In the genomic region with DNA sequence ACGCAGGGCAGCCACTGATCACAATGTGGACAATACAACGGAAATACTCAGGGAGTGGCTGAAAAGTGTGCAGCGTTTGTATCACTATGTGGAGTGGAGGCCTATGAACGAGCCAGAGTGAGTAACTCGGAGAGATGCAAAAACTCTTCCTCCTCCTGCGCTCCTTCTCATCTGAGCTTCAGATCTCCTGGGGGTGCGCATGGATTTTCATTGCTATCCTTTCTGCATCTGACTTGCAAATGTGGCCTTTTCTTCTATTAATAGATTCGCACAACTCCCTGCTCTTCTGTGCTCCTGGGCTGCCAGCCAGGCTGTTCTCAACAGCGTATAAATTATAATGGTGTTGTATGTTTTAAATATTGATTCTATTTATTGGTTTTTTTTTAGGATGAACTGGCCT, we compare ENCODE assay signal across 12 mouse cellular contexts.
DNase-seq lines count a peak whose midpoint lies in the region; ATAC-seq and TF ChIP-seq lines count a peak whose summit lies in the region.
"Had no signal": no experiment of that assay in that cellular context is flagged by ENCODE, and none has a peak within 500 bp of the region (broad histone marks: within the 10 kb centered on the region; RNA-seq: fewer than 3 reads in every experiment).

No protein-coding gene starts in this region.

- no peak for DNase-seq in forebrain, embryonic 10.5 days (ENCODE audit: extremely low spot score, low spot score)
- DNase-seq in left cerebral cortex, adult 11 months (ENCODE audit: low spot score), result peak; percentile 17
- no peak for DNase-seq in left cerebral cortex, postnatal 4 days
- peak; percentile 30 to 70 for DNase-seq in layer of hippocampus, adult 18-20 months (ENCODE audit: low spot score in 2 of 2)
- no peak for DNase-seq in retina, embryonic 14.5 days (ENCODE audit: low spot score)
- DNase-seq in adrenal gland, adult 2 months, result no peak
- DNase-seq: adrenal gland, postnatal 10 days; cerebellum, adult 9-11 months; kidney, adult 9 months; lung, adult 2 months had no signal

- no peaks in the 10 kb centered on the region for H3K9me3 ChIP-seq in forebrain, embryonic 15.5 days
- no peaks in the 10 kb centered on the region for H3K9me3 ChIP-seq in forebrain, embryonic 10.5 days

- H3K4me3 ChIP-seq in forebrain, embryonic 15.5 days, result no peak overlapping the region
- no peak overlapping the region for H3K4me3 ChIP-seq in forebrain, embryonic 10.5 days
- H3K4me3 ChIP-seq in olfactory bulb, adult 2 months (ENCODE audit: insufficient read depth, low read depth, low read length), result no peak overlapping the region

- H3K27ac ChIP-seq in forebrain, embryonic 15.5 days (replicated peaks), result peak overlapping the region; percentile 68
- no peak overlapping the region for H3K27ac ChIP-seq in forebrain, embryonic 10.5 days
- peak overlapping the region; percentile 40; the same call in 1 of the 2 replicates for H3K27ac ChIP-seq in olfactory bulb, adult 2 months (ENCODE audit: insufficient read depth, low read depth, low read length)

- intact Hi-C loops in left cerebral cortex, postnatal 4 days (cut with DNase I), result no loop called here

- no peak for TF ChIP-seq CTCF in olfactory bulb, adult 2 months (IDR thresholded peaks at IDR 0.05; ENCODE audit: insufficient read depth, low read depth, low read length)

- H3K4me1 ChIP-seq in forebrain, embryonic 15.5 days, result peaks cover 19% of the 10 kb centered on the region
- no peaks in the 10 kb centered on the region for H3K4me1 ChIP-seq in forebrain, embryonic 10.5 days
- H3K4me1 ChIP-seq in olfactory bulb, adult 2 months (ENCODE audit: control insufficient read depth, insufficient read depth, low read length), result peaks cover 5% of the 10 kb centered on the region; the same call in 1 of the 2 replicates

- no peaks in the 10 kb centered on the region for H3K27me3 ChIP-seq in forebrain, embryonic 15.5 days
- no peaks in the 10 kb centered on the region for H3K27me3 ChIP-seq in forebrain, embryonic 10.5 days (ENCODE audit: poor library complexity, severe bottlenecking)

- H3K4me2 ChIP-seq in forebrain, embryonic 15.5 days (replicated peaks), result no peak overlapping the region

- no peak for TF ChIP-seq POLR2A in olfactory bulb, adult 2 months (IDR thresholded peaks at IDR 0.05; ENCODE audit: insufficient read depth, low read depth, low read length)

- WGBS in forebrain, embryonic 15.5 days, result 27% methylated on average over 9 of the region's 9 CpGs
- WGBS in forebrain, embryonic 10.5 days, result 90% methylated on average over 9 of the region's 9 CpGs
- 23% methylated on average over 9 of the region's 9 CpGs for WGBS in olfactory bulb, adult 2 months

- peak; percentile 78 for ATAC-seq in forebrain, embryonic 15.5 days (replicated peaks)

- H3K36me3 ChIP-seq in forebrain, embryonic 15.5 days, result no peaks in the 10 kb centered on the region
- H3K36me3 ChIP-seq in forebrain, embryonic 10.5 days (replicated peaks), result no peaks in the 10 kb centered on the region

- H3K9ac ChIP-seq in forebrain, embryonic 15.5 days (replicated peaks), result no peak overlapping the region

Comparison
In these comparisons a context has a peak if more than half of its experiments do, and no peak if none do; other contexts are left out.
1. DNase-seq: peak in left cerebral cortex, adult 11 months (single experiment) and layer of hippocampus, adult 18-20 months (2 of 2); none in forebrain, embryonic 10.5 days (single experiment), left cerebral cortex, postnatal 4 days (single experiment), retina, embryonic 14.5 days (single experiment) and adrenal gland, adult 2 months (single experiment).